Mouse (Mus musculus) cerebellum, adult 11 months (tissue): Measurements from ENCODE around the gene Asb5.
"Not testable (repeated sequence)": the region's sequence is repeated elsewhere in the genome, so short reads cannot be mapped to it uniquely, and the experiment has no call there.

Source experiments
- DNase-seq: peaks from one replicate; pipeline ENCODE4 v3.0.0; 2022

Gene Asb5

DNA sequence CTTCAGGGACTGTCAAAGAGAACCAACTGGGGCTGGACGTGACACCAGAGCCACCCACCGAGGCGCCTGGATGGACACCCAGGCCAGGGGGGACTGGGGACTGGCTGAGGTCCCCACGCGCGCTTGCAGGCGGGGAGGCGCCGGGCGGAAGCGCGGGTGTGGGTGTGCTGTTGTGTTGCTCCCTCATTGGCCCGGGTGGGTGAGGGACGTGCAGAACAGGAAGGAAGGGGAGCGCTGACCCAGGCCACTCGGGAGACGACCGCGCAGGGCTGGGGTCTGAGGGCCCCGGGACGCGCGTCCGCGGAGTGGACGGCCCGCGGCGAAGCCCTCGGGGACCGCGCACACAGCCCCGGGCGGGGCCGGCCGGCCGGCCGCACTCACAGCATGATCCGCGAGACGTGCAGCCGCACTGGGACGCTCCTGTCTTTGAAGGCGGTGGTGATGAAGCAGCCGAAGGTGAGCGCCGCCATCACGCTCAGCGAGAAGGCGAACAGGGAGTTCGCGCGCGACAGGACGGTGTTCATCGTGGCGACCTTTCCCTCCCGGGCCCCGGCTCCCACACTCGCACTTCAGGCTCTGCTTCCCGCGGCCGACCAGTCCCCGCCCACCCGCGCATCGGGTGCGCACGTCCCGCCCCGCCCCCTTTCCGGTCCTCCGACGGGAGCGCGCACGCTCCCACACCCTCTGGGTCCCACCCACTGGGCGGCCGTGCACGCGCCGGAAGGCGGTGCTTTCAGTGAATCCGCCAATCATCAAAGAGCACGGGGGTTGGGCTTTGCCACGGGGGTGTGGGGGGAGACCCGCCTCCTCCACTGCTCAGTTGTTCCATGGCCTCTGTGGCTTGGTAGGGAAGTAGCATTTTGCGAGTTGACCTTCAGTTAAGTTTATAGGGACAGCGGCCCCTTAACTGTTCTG lies at the start of gene Asb5, which contains the start of gene Spcs3:
TSS of gene Asb5 (plus strand) at position 199 of the 915 bp plus-strand sequence.
TSS of gene Spcs3 (minus strand) at position 617 of the 915 bp plus-strand sequence.
- peak; percentile 96 for DNase-seq

DNA sequence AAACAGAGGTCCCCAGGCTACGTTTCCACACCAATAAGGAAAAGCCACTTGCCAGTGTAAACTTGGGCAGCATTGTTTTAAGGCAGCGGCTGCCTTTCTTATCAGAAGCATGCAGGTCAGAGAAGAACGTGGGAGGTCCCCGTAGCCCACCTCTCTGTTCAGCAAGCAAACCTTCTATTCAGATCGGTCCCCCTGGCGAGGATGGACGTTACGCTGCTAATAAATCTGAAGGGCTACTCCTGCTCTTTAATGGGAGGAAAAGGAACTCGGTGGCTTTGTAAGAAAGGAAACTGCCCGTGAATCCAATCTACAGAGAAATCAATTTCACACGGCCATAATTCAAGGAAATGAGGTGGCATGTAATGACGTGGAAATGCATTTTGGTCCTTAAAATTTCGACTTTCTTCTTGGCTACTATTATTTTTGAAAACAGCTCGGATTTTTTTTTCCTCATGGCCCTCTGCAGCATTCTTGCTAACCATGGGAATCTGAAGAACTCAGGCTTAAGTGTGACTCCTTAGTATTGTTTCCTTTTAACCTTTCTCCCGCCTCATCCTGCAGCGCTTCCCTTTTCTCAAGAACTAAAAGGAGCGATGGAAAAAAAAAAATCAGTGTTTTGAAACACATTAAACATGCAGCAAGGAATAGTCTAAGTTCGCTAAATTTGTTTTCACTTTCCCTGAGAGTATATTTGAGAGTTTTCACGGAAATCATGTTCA lies 42.7 kb upstream of the Asb5 start:
- DNase-seq, result no peak

DNA sequence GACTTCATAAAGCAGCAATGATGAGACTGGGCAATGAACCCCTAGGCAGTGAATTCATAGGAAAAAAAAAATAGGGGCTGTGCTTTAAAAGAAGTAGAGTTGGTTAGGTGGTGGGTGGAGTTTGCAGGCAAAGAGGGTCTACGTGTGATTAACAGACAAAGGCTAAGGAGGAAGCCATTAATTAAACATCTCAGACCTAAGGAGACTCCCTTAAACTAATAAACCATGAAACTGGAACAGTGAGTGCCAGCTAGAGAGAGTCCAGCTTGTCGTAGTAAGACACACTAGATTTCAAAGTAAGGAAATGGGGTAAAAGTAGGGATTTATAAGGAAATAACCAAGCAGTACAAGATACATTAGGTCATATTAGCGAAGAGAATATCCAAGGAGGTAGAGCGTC lies 40.9 kb upstream of the Asb5 start:
- DNase-seq, result no peak

DNA sequence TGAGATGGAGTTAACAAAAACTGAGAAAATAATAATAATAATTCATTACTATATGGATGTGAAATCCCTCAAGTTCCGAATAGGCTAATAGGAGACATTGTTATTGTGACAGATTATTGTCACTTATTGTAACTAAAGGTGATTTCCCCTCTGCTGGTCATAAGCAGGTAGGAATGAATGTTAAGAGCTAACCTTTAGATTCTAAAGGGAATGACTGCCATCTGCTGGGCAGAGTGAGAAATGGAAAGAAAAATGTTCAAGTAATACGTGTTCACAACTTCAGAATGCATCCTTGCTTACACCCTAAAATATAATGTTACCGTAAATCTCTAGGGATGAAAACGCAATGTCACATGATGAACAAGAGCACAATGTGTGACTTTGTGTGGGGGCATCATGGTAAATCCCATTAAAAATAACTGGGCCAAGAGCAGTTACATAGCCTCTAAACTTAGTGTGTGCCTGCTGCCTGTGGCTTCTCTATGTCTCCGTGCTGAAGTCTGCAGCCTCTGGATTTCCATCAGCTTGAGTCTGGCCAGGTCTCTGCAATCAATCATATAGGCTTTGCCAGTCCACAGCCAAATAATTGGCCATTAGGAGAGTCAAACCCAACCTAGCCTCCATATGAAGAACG lies 38.2 kb upstream of the Asb5 start:
- peak; percentile 7 for DNase-seq

DNA sequence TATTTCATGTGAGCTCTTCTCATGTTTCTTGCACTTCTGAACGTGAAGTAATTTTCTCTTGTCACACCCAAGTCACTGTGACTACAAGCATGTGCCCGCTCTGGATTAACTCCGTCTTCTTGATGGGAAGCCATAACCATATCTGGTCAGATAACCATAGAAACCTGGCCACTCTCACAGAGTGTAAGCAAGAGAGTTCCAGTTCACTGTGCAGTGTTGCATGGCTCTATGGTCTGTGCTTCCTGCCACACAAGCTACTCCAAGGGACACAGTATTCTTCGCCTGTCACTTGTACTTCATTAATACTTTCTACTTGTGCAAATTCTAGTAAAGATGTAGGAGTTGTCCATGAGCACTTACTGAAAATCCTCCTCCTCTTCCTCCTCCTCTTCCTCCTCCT lies 37.4 kb upstream of the Asb5 start:
- DNase-seq, result no peak

DNA sequence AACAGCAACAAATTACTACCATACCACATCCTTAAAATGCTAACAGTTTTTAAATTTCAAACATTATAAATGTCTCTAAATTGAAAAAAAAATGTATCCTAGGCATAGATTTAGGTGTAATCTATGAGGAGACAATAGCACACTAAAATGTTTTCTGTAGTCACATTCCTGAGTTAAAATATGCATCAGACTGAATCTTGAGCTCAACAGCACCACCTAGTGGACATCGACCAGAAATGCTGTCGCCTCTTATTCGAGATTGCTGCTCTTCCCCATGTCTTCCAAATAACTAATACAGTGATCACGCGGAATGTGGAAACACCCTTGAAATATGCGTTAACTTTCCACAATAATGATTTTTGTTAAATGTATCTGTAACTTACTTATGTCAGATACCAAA lies 36.3 kb upstream of the Asb5 start:
- DNase-seq, result peak; percentile 8

DNA sequence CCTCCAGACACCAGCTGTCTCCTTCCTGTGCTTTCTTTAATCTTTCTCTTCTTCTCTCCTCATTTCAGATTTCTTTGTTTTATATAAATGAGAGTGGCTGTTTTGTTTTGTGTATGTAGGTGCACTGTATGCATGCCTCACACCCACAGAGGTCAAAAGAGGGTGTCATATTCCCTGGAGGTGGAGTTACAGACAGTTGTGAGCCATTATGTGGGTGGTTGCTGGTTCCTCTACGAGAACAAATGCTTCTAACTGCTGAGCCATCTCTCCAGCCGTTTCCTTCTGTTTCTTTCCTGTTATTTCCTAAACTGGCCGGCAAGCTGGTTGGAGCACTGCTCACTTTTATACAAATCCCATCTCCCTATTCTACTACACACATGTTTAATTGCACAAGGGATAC lies 35.5 kb upstream of the Asb5 start:
- DNase-seq, result no peak

DNA sequence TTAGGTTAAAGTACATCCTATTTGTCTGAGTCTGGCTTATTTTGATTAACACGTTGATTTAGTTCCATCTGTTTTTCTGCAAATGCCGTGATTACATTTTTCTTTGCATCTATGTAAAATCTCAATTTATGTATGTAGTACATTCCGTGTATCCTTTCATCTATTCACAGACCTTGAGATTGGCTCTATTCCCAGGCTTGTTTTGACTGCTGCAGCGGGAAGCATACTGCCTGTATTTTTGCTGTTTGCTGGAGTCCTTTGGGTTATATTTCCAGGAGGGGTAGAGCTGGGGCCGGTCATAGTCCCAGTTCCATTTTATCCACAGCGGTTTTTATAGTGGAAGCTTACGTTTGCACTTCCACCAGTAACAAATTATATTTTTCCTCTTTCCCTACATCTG lies 26.3 kb upstream of the Asb5 start:
- DNase-seq, result no peak

DNA sequence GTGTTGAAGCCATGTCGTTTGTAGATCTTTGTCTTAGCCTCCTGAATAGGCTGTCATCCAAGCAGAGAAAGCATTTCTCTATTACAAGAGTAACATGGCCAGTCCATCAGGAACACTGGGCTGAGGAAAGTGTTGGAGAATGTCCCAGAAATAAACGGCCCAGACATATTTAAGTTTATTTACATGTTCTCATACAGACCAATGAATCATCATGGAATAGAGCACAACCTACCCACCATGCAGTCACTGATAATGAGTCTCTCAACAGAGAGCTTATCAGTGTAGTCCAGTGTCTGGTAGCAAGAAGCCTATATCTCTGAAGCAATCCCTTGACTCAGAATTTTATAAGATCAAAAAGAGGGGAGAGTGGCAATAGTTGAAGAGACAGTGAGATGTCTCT lies 24.3 kb upstream of the Asb5 start:
- no peak for DNase-seq

DNA sequence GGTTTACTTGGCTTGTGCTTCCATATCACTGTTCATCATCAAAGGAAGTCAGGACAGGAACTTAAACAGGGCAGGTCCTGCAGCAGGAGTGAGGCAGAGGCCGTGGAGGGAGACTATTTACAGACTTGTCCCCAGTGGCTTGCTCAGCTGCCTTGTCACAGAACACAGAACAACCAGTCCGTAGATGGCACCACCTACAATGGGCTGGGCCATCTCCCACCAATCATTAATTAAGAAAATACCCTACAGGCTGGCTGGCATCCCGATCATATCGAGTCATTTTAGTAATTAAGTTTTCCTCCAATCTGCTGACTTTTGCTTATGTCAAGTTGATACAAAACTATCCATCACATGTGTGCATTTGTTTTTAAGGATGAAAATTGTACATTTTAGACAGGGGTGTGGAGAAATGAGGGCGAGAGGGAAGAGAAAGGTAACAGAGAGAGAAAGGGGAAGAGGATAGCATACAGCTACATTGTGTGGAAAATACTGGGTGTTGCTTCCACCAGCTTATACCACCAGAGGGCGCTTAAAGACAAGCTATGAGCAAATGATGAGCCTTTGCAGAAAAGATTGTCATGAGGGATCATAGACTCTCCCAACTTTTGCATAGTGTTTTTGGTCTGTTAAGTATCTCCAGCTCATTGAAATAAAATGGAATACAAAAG lies 21.8 kb upstream of the Asb5 start:
- peak; percentile 63 for DNase-seq

DNA sequence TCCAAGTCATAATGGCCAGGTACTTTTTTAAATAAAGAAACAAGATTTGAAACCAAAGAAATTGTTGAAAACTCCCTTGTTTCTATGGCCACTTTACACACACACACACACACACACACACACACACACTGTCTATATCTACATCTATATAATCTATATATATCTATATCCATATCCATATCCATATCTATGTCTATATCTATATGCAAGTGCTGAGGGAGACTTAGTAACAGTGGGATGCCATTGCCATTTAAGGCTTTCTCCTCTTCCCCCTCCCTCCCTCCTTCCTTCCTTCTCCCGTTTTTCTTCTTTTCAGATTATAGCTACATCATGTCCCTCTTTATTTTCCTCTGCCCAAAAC lies 21.3 kb upstream of the Asb5 start:
- DNase-seq, result no peak

DNA sequence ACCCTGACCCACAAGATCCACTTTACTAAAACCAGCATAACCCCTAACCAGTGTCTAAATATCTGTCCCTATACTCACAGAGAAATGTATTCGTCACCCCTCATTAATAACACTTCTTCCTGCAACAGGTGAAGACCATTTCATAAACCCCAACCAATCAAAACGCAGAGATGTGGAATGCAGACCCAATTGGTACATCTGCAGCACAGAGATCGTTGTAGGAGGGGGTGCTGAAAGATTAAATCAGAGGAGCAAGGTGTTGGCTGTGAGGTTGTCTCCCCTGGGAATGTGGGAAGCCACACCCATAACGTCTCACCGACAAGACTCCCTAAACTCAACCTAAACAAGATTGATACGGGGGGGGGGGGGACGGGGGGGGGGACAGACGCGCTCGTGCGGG lies 20.6 kb upstream of the Asb5 start:
- no peak for DNase-seq

DNA sequence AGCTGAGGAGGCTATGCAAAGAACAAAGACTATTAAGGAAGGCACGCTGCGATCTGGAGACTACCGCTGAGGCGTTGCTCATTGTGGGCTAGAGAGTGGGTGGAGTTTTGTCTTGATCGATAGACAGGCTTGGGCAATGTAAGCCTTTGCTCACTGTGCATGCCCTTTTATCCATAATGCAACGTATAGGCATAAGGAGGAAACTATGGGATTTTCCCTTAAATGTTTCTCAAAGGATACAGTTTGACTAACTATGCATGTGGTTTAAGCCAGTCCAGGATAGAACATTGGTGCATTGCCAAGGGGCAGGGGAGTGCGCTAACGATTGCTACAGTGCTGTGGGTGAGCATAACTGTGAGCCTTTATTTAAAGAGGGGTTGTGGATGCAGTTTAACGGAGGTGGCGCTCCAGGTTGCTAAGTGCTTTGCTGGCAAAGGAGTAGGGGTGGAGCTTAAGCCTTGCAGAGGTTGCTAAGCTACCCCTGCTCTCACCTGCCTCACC lies 20.1 kb upstream of the Asb5 start:
- no peak for DNase-seq

DNA sequence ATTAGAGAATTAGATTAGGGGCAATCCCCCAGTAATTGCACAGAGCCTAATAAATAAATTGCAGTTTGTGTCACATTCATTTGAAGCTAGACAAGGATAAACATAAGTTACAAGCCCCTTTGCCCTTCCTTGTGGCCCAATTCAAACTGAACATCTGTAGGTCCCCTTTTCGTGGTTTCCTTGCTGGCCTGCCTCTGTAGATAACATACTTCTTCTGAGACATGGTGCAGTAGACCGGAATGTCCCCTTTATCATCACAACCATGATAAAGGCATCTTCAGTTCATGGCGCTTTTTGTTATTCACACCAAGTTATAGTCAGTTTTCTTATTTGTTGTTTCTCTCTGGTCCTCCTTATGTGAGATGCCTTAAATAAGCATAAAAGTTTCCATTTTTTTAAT lies 17.6 kb upstream of the Asb5 start:
- no peak for DNase-seq

DNA sequence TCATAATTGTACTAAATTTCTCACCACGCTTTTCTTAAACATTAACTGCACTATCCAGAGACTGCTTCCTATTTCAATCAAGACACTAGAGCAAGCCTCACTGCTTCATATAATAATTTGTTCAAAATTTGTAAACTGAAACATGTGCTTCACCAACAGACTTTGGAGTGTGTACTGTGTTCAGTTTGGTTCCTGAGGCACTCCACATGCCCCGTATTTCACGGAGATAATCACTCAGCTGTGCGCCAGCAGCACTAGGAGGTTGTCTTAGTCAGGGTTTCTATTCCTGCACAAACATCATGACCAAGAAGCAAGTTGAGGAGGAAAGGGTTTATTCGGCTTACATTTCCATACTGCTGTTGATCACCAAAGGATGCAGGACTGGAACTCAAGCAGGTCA lies 17.2 kb upstream of the Asb5 start:
- not testable (repeated sequence) for DNase-seq

DNA sequence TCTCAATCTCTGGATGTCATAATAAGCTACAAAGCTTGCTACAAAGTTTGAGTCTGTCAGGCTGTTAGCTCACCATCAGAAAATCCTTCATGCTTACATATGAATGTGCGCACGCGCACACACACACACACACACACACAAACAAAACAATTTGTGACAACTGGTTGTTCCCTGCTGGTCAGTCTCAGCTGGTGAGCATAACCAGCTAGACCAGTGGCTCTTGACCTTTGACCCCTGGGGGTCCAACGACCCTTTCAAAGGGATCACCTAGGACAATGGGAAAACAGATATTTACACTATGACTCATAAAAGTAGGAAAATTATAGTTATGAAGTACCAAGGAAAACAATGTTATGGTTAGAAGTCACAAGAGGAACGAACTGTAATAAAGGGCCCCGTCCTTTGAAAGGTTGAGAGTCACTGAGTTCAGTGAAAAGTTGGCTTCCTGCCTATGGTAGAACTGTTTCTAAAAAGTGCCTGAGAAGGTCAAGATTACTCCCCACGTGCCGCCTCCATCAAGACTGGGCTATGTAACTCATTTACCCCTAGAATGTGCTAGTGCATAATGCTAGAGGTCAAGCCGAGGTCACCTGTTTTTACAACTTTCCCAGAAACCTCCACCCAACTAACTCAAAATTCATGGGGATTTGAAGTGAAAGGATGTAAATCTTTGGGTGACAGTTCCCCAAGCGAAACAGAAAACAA lies 10.5 kb upstream of the Asb5 start:
- no peak for DNase-seq

DNA sequence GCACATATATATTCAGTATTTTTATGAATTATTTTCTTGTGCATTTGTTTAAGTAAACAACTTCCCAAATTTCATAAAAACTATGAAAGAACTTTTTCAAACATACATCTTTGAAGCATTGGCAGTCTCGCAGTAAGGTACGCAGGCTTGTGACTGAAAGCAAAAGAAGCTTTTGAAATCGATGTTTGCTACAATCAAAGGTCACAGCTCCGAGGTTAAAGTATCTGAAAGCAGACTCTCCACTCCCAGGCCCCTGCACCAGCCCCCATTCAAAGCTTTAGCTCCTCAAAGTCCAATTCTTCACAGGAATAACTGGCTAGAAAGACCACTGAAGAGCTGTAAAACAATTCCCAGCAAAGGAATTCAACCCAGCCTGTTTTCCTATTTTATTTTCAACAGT lies 8.9 kb upstream of the Asb5 start:
- DNase-seq, result no peak

DNA sequence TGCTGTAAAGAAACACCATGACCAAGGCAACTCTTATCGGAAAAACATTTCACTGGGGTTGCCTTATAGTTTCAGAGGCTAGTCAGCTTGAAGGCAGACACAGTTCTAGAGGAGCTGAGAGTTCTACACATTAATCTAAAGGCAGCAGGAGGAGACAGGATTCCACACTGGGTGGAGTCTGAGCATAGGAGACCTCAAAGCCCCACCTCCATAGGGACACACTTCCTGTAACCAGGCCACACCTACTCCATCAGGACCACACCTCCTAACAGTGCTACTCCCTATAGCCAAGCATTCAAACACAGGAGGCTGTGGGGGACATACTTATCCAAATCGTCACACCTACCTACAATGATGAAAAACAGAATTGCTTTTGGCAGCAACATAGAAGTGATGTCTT lies 3.8 kb upstream of the Asb5 start:
- DNase-seq, result no peak

DNA sequence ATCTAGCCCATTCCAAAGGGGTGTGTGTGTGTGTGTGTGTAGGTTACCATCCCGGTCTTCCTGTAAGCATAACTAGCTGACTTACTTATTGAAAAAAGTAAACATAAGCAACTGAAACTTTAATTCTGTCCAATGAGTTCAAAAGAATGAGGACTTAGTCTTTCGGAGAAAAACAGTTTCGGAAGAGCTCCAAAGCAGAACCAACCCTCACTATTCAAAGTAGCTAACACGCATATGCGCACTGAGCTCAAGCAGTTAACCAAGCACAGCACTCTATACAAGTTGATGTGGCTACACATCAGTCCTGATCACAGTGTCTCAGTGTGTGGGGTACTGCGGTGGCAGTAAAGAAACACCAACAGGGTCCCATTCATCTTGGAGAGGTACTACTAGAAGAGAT lies 2.7 kb upstream of the Asb5 start:
- no peak for DNase-seq

DNA sequence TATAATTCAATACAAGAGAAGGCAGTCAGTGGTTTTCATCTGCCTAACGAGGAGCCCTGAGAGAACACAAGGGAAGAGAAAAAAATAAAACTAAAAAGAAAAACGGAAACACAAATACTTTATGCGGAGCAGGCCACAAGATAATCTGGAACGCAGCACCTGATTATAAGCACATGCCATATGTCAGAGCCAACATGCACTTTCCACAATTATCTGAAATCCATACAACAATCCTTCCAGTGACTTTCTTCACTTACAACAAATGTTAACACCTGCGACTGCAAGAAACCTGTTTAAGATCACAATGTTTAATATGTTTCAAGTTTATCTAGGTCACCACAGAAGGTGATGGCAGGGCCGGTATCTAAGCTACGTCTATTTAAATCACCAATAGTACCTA lies 809 bp upstream of the Asb5 start:
- no peak for DNase-seq

DNA sequence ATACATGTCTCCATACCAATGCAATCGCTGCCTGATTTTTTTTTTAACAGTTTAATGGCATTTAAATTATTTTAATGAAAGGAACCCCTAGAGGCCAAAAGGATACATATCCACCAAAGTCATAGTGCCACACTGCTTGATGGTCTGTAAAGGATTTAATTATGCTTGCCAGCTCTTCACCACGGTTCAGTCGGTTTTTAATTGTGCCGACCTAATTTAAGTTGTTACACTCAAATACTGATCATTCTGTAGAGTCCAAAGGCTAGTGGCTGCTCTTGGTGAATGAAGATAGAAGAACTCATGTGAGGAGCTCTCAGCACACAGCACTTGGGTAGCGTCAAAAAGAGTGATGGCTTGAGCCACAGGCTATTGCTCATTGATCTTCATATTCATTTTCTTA lies 5.8 kb downstream of the Asb5 start:
- DNase-seq, result no peak

DNA sequence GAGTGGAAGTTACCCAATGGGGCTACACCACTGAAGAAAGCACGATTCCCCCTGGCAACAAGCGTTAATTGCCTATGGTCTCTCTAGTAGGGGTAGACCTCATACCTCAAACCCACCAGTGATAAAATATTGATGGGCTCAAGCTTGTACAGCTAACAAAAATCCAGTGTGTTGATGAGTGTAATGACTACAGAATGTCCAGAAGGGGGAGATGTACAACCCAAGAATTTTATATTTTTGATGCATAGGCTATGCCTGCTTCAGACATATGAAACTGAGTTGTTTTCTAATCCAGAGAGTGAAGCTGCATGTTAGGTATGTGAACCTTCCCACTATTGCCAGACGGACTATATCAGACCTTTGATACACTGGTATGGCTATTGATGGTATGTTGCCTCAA lies 7.9 kb downstream of the Asb5 start:
- no peak for DNase-seq

DNA sequence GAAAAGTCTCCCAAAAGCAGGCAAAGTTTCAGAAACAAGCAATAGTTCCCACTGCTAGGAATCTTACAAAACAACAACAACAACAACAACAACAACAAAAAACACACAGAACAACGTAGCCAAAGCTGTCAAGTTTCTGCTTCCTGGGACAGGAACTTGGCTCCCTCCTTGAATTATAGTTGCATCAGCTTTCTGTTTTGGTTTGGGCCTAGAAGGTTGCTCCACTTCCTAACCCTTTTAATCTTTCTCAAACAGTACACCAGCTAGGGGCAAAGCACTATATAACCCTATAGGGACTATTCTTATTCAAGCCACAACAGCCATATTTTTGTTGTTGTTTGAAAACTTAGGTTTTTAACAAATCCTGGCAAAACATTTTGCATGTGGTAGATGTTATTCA lies 12.0 kb downstream of the Asb5 start:
- DNase-seq, result no peak
